Mouse (Mus musculus): ENCODE data around the gene Jag1.

Gene Jag1
- long read RNA-seq, experiment 1, full-length matches to known transcripts: 1 of 6 reads
- long read RNA-seq, experiment 1, partial matches to known transcripts: 2 of 6 reads
- long read RNA-seq, experiment 1, other reads (novel, unspliced or antisense): 3 of 6 reads
- long read RNA-seq, experiment 2, partial matches to known transcripts: 0 of 1 reads
- long read RNA-seq, experiment 2, other reads (novel, unspliced or antisense): 1 of 1 reads

DNA sequence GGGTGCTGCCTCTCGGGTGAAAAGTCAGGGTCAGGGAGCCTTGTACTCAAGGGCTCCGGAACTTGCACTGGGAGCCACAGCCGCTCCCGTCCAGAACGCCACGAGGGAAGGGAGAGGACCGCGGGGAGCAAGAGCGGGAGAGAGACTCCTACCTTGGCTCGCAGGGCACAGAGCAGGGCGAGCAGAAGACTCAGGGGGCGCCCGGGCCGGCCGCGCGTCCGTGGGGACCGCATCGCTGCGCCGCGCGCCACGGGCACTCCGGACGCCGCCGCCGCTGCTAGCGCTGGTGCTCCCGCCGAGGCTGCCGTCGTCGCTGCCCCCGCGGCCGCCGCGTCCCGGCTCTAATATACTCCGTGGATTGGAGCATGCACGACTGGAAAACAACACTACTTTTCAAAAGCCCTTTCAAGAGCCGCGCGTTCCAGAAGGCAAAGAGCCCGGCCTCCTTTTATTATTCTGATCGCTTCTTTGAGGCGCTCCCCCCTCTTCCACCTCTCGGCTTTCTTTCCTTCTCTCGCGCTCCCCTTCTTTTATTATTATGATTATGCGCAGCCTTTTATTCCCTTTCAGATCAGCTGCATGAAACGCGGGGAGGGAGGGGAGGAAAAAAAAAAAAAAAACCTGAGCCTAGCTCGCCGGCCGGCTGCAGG, at the start of gene Jag1:
Gene Jag1, minus strand, starts transcription at position 620 of the 650 bp plus-strand sequence.
- intact Hi-C loops (cut with DNase I): loop anchor here (5.0 to 10.0 kb wide), 3 partner anchors 201 to 829 kb away; no protein-coding TSS in a partner anchor

DNA sequence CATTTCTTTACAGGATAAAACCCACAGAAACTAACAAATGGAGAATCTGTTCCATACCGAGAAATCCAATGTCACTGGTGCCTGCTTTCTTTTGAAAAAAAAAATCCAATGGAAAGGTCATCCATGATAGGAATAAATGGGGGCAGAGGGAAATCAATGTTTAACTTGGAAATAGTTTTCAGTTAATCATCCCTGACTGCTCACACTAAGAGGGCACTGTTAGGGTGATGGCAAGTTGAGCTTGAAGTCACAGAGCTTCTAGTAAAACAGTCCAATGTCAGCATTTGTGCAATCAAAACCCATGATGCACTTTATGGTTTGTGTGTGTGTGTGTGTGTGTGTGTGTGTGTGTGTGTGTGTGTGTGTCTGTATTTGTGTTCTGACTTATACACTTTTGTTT, 39.6 kb upstream of the Jag1 start:
- intact Hi-C loops (cut with DNase I): no loop called here

- intact Hi-C loops (cut with DNase I): no loop called here
Measured at GRCm38 (mm10) chr2:137153825-137154224, 37.4 kb upstream of the Jag1 start.

DNA sequence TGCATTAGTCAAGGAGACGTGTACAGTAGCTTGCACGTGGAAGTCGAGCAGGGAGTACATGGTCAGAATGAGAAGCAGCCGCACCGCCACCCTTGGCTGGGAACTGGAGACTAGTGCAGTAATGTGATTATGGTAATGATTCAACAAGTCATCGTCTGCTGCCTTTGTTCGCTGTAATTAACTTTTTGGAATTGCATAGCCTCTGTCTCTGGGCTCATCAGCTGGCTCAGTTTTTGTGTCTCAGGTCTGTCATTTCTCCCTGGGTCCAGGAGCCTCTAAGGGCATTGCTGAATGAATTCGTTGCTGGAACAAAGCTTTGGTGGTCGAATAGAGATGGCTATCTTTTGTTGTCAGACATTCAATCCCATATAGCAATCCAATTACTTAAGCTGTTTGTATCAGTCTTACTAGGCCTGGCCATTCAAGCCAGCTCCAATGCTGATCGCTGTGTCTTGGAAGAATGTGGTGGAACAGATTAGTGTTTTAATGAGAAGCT, 36.8 kb upstream of the Jag1 start:
- intact Hi-C loops (cut with DNase I): no loop called here

DNA sequence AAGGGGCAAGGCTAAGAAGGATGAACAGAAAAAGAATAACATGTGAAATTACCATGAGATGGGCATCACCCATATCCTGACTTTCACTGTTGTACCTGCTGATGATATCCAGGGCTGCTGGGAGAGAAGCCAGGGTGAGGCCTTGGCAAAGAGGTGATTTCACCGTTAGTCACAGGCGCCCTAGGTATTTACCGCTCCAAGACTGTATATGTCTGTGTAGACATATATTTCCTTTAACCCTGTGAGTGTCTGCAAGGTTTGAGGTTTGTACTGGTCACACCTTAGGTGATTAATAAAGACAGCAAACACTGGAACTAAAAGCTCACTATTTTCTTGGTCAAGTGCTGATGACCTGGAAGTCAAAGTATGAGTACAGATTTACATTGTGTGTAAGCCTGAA, 34.5 kb upstream of the Jag1 start:
- intact Hi-C loops (cut with DNase I): no loop called here

DNA sequence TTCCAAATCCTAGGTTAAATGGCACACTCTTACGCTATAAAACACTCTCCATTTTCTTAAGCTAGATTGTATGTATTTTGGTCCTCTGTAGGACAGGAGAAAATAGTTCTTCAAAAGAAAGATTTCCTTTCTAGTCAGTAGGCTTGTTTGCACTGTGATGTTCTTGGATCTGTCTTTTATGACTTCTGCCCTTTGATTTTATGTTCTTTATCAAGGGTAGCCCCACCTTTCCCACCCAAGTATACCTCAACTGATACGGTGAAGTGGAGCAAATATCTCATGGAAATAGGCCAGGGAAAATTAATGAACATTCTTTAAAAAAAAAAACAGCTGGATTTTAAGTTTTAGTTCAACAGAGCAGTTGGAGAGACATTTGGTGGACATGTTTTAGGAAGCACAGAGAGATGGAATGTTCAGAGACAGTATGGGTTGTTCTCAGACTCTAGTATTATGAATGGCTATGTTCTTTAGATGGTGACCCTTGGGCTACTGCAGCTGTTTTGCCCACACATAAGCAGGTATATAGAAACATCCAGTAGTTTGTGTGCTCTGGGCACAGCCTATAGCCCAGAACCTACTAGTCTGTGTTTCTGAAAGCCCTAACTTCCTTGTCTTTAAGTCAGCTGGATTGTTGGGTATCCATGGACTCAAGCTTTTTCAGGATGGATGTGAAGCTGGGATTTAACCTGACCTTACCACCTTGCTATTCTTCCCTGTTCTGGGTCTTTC, 30.7 kb upstream of the Jag1 start:
- intact Hi-C loops (cut with DNase I): no loop called here

GRCm38 (mm10) chr2:137138063-137138462, 21.6 kb upstream of the Jag1 start:
- intact Hi-C loops (cut with DNase I): no loop called here

DNA sequence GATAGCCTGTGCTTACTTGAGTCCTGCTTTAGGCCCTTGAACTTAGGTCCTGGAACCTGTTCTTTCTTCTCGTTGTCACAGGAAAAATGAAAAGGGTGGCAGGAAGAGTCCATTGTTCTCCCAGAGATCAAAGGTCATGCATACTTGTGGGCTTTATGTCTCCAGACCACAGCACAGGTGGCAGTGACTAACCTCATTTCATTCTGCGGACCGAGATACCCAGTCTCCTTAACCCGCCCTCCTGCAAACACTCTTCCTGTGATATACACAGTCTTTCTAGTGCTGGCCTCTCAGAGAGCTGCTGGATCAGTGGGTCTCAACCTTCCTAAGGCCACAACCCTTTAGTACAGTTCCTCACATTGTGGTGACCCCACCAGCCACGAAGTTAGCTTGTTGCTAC, 17.6 kb upstream of the Jag1 start:
- intact Hi-C loops (cut with DNase I): no loop called here

DNA sequence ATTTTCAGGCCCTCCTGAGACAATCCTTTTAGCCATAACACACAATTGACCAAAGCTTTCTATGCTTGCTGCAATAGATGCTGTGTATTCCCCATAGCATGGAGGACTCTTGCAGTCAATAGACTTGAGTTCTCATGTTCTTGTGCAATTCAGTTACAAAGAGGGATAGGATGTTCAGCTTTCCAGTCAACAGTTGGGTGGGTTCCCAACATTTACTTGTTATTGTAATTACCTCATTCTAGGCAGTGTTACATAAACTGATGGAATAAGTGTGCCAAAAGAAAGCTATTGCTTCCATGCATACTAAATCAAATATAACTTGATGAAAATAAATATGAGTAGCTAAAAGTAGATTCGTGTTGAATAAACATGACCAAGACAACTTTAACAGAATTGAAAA, 8.4 kb upstream of the Jag1 start:
- intact Hi-C loops (cut with DNase I): no loop called here

DNA sequence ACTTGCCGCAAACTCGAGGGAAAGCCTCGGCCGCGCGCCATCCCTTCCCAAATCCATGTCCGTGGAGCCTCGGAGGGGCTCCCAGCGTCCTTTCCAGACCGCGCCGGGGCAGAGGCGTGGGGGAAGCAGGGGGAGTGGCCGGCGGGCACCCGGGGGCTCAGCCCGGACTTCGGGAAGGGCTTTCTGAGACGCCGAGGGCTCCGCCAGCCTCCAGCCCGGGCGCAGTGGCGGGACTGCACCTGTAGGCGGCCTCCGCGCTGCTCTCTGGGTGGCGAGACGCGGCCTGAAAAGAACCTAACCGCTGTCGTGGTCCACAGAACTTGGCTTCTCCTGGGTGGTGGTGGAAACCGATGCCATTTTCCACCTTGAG, 862 bp upstream of the Jag1 start:
- intact Hi-C loops (cut with DNase I): loop anchor here (5.0 to 10.0 kb wide), 3 partner anchors 203 to 827 kb away; no protein-coding TSS in a partner anchor

- intact Hi-C loops (cut with DNase I): loop anchor here (5.0 to 10.0 kb wide), 3 partner anchors 202 to 828 kb away; no protein-coding TSS in a partner anchor
Measured at GRCm38 (mm10) chr2:137116675-137117320, 354 bp upstream of the Jag1 start.

GRCm38 (mm10) chr2:137115241-137116024, 1.0 kb downstream of the Jag1 start:
- intact Hi-C loops (cut with DNase I): loop anchor here (5.0 to 10.0 kb wide), 3 partner anchors 201 to 829 kb away; no protein-coding TSS in a partner anchor

GRCm38 (mm10) chr2:137114248-137115096, 2.0 kb downstream of the Jag1 start:
- intact Hi-C loops (cut with DNase I): loop anchor here (5.0 to 10.0 kb wide), 3 partner anchors 200 to 830 kb away; no protein-coding TSS in a partner anchor

GRCm38 (mm10) chr2:137113288-137114061, 3.0 kb downstream of the Jag1 start:
- intact Hi-C loops (cut with DNase I): loop anchor here (10.0 kb wide), 2 partner anchors 199 to 831 kb away; no protein-coding TSS in a partner anchor

- intact Hi-C loops (cut with DNase I): loop anchor here (10.0 kb wide), 2 partner anchors 196 to 834 kb away; no protein-coding TSS in a partner anchor
Measured at GRCm38 (mm10) chr2:137110214-137110898, 6.1 kb downstream of the Jag1 start.

DNA sequence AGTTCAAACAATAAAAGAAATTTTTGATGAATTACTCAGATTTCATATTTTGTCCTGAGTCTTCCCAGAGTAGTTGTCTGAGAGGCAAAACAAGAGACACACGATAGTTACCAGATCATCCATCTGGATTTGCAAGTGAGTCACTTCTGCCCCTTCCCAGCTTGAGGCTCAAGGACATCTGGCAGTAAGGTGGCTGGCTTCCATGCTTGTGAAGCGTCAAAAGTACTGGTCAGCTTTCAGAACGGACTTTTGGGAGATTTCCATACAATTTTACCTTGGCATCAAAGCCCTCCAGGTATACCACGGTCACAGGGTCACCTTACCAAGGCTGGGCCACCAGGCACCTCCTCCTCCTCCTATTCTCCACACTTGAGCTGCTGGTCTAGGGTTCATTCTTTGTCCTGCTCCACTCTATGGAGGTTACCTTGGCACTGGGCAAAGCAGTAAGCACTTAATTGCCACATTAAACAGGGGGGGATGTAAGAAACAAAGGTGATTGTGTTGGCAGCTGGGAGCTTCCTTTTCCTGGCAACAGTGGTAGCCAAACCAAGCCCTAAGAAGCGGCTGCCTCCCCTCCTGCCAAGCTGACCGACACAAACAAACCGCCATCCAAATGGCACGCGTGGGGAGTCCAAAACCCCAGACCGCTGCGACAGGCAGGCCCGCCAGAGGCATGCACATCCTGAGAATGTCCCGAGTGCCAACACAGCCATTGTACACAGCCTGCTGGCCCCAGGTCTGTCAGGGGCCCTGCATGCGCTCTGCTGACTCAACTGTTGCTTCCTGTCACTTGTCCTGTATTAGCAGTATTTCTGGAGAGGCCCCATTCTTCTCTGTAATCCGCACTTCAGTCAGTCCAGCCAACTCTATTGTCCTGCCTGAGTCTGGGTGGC, 6.9 kb downstream of the Jag1 start:
- intact Hi-C loops (cut with DNase I): loop anchor here (10.0 kb wide), 2 partner anchors 195 to 835 kb away; no protein-coding TSS in a partner anchor

DNA sequence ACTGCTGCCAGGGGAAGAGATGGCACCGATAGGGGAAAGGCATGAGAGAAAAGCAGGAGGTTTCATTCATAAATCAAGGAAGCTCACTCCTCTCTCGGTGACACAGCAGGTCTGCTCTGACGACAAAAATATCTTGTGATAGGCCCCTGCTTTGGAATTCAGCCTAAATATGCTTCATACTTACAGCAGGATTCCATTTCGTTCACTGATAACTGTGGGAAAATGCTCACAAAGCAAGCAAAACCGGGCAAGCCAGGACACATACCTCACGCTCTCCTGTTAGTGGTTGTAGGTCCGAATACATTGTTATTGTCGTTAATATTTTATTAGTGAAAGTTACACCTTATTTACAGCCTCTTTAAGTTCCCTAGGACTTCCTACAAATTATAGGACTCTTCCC, 8.5 kb downstream of the Jag1 start:
- intact Hi-C loops (cut with DNase I): no loop called here
